Mouse (Mus musculus) olfactory bulb, adult 2 months (tissue): Measurements from ENCODE around the gene Hectd1.

Source experiments
- CTCF ChIP-seq: fragments of 200-500 bp; IDR thresholded peaks from 2 replicates; pipeline ENCODE4 v1.5.1; 2012; ENCODE audit warnings: low read depth, mild to moderate bottlenecking, low read length, moderate library complexity; ENCODE audit not compliant: insufficient read depth
- POLR2A ChIP-seq: fragments of 200-500 bp; IDR thresholded peaks from 2 replicates; pipeline ENCODE4 v1.6.1; 2012; ENCODE audit warnings: mild to moderate bottlenecking, low read depth, low read length, moderate library complexity; ENCODE audit not compliant: insufficient read depth

- TF ChIP-seq POLR2A: no peak
- no peak for TF ChIP-seq CTCF
These were observed 100.3 kb downstream of the Hectd1 start for GRCm38 (mm10) chr12:51729058-51729457.
